Comparison of ENCODE assay signal across 15 mouse cellular contexts in genomic region chr9:116928338-116928737, GRCm38 (mm10).
"Had no signal": no experiment of that assay in that cellular context is flagged by ENCODE, and none has a peak within 500 bp of the region (broad histone marks: within the 10 kb centered on the region; RNA-seq: fewer than 3 reads in every experiment).

No protein-coding gene starts in this region.

- ATAC-seq: liver, postnatal 0 days; lung, postnatal 0 days; midbrain, embryonic 15.5 days had no signal

- H3K9ac ChIP-seq: kidney, embryonic 15.5 days; liver, embryonic 13.5 days; liver, postnatal 0 days; midbrain, embryonic 15.5 days; neural tube, embryonic 13.5 days had no signal

- H3K4me3 ChIP-seq: kidney, embryonic 15.5 days; liver, embryonic 13.5 days; midbrain, embryonic 10.5 days; midbrain, embryonic 15.5 days; neural tube, embryonic 13.5 days had no signal

- H3K4me1 ChIP-seq: kidney, embryonic 15.5 days; liver, embryonic 13.5 days; midbrain, embryonic 10.5 days had no signal

- H3K9me3 ChIP-seq: kidney, embryonic 15.5 days; liver, embryonic 13.5 days; midbrain, embryonic 15.5 days; neural tube, embryonic 13.5 days had no signal

- H3K36me3 ChIP-seq: liver, embryonic 13.5 days; midbrain, embryonic 10.5 days; midbrain, embryonic 15.5 days; neural tube, embryonic 13.5 days had no signal

- H3K27me3 ChIP-seq: kidney, embryonic 15.5 days; liver, embryonic 13.5 days had no signal

- DNase-seq: kidney, adult 18-20 months; layer of hippocampus, adult 9-11 months; layer of hippocampus, postnatal 36 days; liver; liver, embryonic 13.5 days; liver, postnatal 0 days; lung, postnatal 36 days; right cerebral cortex, adult 18-20 months; right cerebral cortex, postnatal 25 days; thymus, postnatal 36 days had no signal

- H3K4me2 ChIP-seq: kidney, embryonic 15.5 days; liver, embryonic 13.5 days; midbrain, embryonic 15.5 days; neural tube, embryonic 13.5 days had no signal

- H3K27ac ChIP-seq: kidney, embryonic 15.5 days; liver, embryonic 13.5 days; midbrain, embryonic 10.5 days; midbrain, embryonic 15.5 days; neural tube, embryonic 13.5 days had no signal
